Mouse (Mus musculus) intestine, embryonic 14.5 days (tissue): ENCODE measurements at regions not wholly inside any gene's neighbourhood (a gene's known extent, or its start where the extent isn't known, plus 50 kb on each side); places are given as distances from the start of the nearest gene placed in this dataset.
A peak's percentile ranks its signal among the peaks of the same experiment; 100 is the strongest.

Experiments
- ATAC-seq: fragments of 200-750 bp; cut with Nextera tagmentation; replicated peaks from 2 replicates; pipeline ENCODE4 v1.8.0; 2017; ENCODE audit warnings: low read depth, moderate number of reproducible peaks, moderate TSS enrichment, moderate library complexity; ENCODE audit not compliant: low FRiP score, low TSS enrichment
- DNase-seq: peaks from one replicate; pipeline ENCODE4 v3.0.0-alpha.2; 2018; ENCODE audit warnings: low spot score
- H3K27ac ChIP-seq: fragments of 300-500 bp; sonication (generic); 2 replicates; pipeline ENCODE4 v1.5.1; 2014; ENCODE audit warnings: low read depth, mild to moderate bottlenecking, control low read depth
- H3K27me3 ChIP-seq: fragments of 300-500 bp; sonication (generic); replicated peaks from 2 replicates; pipeline ENCODE4 v1.6.1; 2014; ENCODE audit warnings: low read length, control low read depth; ENCODE audit not compliant: control insufficient read depth, insufficient read depth
- H3K36me3 ChIP-seq: fragments of 300-500 bp; sonication (generic); 2 replicates; pipeline ENCODE4 v1.6.1; 2014; ENCODE audit warnings: low read length, control low read depth; ENCODE audit not compliant: control insufficient read depth, insufficient read depth
- H3K4me1 ChIP-seq: fragments of 300-500 bp; sonication (generic); replicated peaks from 2 replicates; pipeline ENCODE4 v1.6.1; 2014; ENCODE audit warnings: low read length, control low read depth, mixed read lengths; ENCODE audit not compliant: control insufficient read depth, insufficient read depth
- H3K4me2 ChIP-seq: fragments of 300-500 bp; sonication (generic); 2 replicates; pipeline ENCODE4 v1.6.1; 2014; ENCODE audit warnings: low read length
- H3K4me3 ChIP-seq: fragments of 300-500 bp; sonication (generic); 2 replicates; pipeline ENCODE4 v1.5.1; 2014; ENCODE audit warnings: low read depth, low read length, control low read depth, mixed read lengths
- H3K9ac ChIP-seq: fragments of 300-500 bp; sonication (generic); 2 replicates; pipeline ENCODE4 v1.6.1; 2014; ENCODE audit warnings: mild to moderate bottlenecking, low read length
- H3K9me3 ChIP-seq: fragments of 300-500 bp; sonication (generic); 2 replicates; pipeline ENCODE4 v1.6.1; 2016; ENCODE audit warnings: low read length, control low read depth; ENCODE audit not compliant: control insufficient read depth
- WGBS: fragments of 180-500 bp; shearing (Covaris S2); extraction: QIAGEN DNeasy Blood & Tissue Kit; methylation state at CpG from one replicate; pipeline ENCODE4 v1.1.7; 2014; 5-methylcytosine and 5-hydroxymethylcytosine counted together

- H3K27ac ChIP-seq, result no peak overlapping the region
- no peak overlapping the region for H3K9ac ChIP-seq
- no peaks in the 10 kb centered on the region for H3K36me3 ChIP-seq
- DNase-seq (no peak), ATAC-seq (no peak)
- no peaks in the 10 kb centered on the region for H3K4me1 ChIP-seq
- 82% methylated on average over 3 of the region's 3 CpGs for WGBS
- no peak overlapping the region for H3K4me2 ChIP-seq
- H3K9me3 ChIP-seq, result no peaks in the 10 kb centered on the region
- no peak overlapping the region for H3K4me3 ChIP-seq
- H3K27me3 ChIP-seq, result no peaks in the 10 kb centered on the region
Observed at GRCm38 (mm10) chr3:60138319-60138718, 56.6 kb downstream of the Sucnr1 start.

- Histone ChIP-seq H3K9ac (no peak overlapping the region), H3K27me3 (no peaks in the 10 kb centered on the region), H3K36me3 (no peaks in the 10 kb centered on the region), H3K9me3 (no peaks in the 10 kb centered on the region), H3K4me1 (no peaks in the 10 kb centered on the region), H3K4me2 (no peak overlapping the region), H3K4me3 (no peak overlapping the region), H3K27ac (no peak overlapping the region)
- DNase-seq (no peak), ATAC-seq (no peak)
- 83% methylated on average over 3 of the region's 3 CpGs for WGBS
Observed at GRCm38 (mm10) chr3:60159865-60160264, 78.2 kb downstream of the Sucnr1 start.

- ATAC-seq (no peak), DNase-seq (no peak)
- Histone ChIP-seq H3K4me2 (no peak overlapping the region), H3K27me3 (no peaks in the 10 kb centered on the region), H3K9ac (no peak overlapping the region), H3K9me3 (no peaks in the 10 kb centered on the region), H3K4me3 (no peak overlapping the region), H3K4me1 (peaks cover 6% of the 10 kb centered on the region), H3K36me3 (no peaks in the 10 kb centered on the region), H3K27ac (no peak overlapping the region)
- WGBS, result 77% methylated on average over 3 of the region's 3 CpGs
Observed at GRCm38 (mm10) chr3:60167633-60168032, 86.0 kb downstream of the Sucnr1 start.

- no peaks in the 10 kb centered on the region for H3K27me3 ChIP-seq
- DNase-seq (no peak), ATAC-seq (no peak; the same call in 1 of the 2 replicates)
- peak overlapping the region; percentile 40; the same call in 1 of the 2 replicates for H3K27ac ChIP-seq
- no peaks in the 10 kb centered on the region for H3K9me3 ChIP-seq
- H3K9ac ChIP-seq, result no peak overlapping the region
- 0 out of 2 replicates have a peak overlapping the region, but pooled peaks have one; percentile 4 for H3K4me2 ChIP-seq
- H3K4me1 ChIP-seq, result peaks cover 6% of the 10 kb centered on the region
- 54% methylated on average over 2 of the region's 2 CpGs for WGBS
- H3K36me3 ChIP-seq, result no peaks in the 10 kb centered on the region
- H3K4me3 ChIP-seq, result no peak overlapping the region
Observed at GRCm38 (mm10) chr3:60168135-60168926, 86.7 kb downstream of the Sucnr1 start.

GRCm38 (mm10) chr3:60169606-60170005 is 87.9 kb downstream of the Sucnr1 start:
- Histone ChIP-seq H3K4me1 (peaks cover 6% of the 10 kb centered on the region), H3K4me2 (no peak overlapping the region), H3K27ac (no peak overlapping the region), H3K36me3 (no peaks in the 10 kb centered on the region), H3K4me3 (no peak overlapping the region), H3K9me3 (no peaks in the 10 kb centered on the region), H3K27me3 (no peaks in the 10 kb centered on the region), H3K9ac (no peak overlapping the region)
- DNase-seq (peak; percentile 59), ATAC-seq (peak; percentile 91)

GRCm38 (mm10) chr3:60184481-60184880 is 102.8 kb downstream of the Sucnr1 start:
- Histone ChIP-seq H3K9me3 (no peaks in the 10 kb centered on the region), H3K4me3 (no peak overlapping the region), H3K36me3 (no peaks in the 10 kb centered on the region), H3K27ac (no peak overlapping the region), H3K9ac (no peak overlapping the region), H3K4me2 (no peak overlapping the region), H3K4me1 (no peaks in the 10 kb centered on the region), H3K27me3 (no peaks in the 10 kb centered on the region)
- ATAC-seq (no peak), DNase-seq (no peak)
- WGBS, result 82% methylated on average over 2 of the region's 2 CpGs

GRCm38 (mm10) chr3:60196031-60196430 is 114.4 kb downstream of the Sucnr1 start:
- Histone ChIP-seq H3K27me3 (no peaks in the 10 kb centered on the region), H3K4me3 (no peak overlapping the region), H3K9ac (no peak overlapping the region), H3K4me2 (no peak overlapping the region), H3K4me1 (no peaks in the 10 kb centered on the region), H3K9me3 (no peaks in the 10 kb centered on the region), H3K27ac (no peak overlapping the region), H3K36me3 (no peaks in the 10 kb centered on the region)
- ATAC-seq (no peak), DNase-seq (no peak)
- WGBS, result 62% methylated on average over 3 of the region's 3 CpGs

- H3K9me3 ChIP-seq, result no peaks in the 10 kb centered on the region
- WGBS, result 87% methylated on average over 1 of the region's 1 CpGs
- H3K4me3 ChIP-seq, result no peak overlapping the region
- H3K27me3 ChIP-seq, result no peaks in the 10 kb centered on the region
- H3K4me1 ChIP-seq, result no peaks in the 10 kb centered on the region
- H3K4me2 ChIP-seq, result no peak overlapping the region
- DNase-seq, result no peak
- no peak for ATAC-seq
- H3K9ac ChIP-seq, result no peak overlapping the region
- H3K36me3 ChIP-seq, result no peaks in the 10 kb centered on the region
- H3K27ac ChIP-seq, result no peak overlapping the region
Observed at GRCm38 (mm10) chr3:60207936-60208335, 126.3 kb downstream of the Sucnr1 start.

GRCm38 (mm10) chr3:60218938-60219337 is 137.3 kb downstream of the Sucnr1 start:
- Histone ChIP-seq H3K4me2 (no peak overlapping the region), H3K36me3 (no peaks in the 10 kb centered on the region), H3K27me3 (no peaks in the 10 kb centered on the region), H3K4me3 (no peak overlapping the region), H3K27ac (no peak overlapping the region), H3K4me1 (no peaks in the 10 kb centered on the region), H3K9ac (no peak overlapping the region), H3K9me3 (no peaks in the 10 kb centered on the region)
- ATAC-seq (no peak), DNase-seq (no peak)
- 61% methylated on average over 3 of the region's 3 CpGs for WGBS
